Mouse (Mus musculus) CH12.LX (cell line): ENCODE results near the gene Schip1.
A peak's percentile ranks its signal among the peaks of the same experiment; 100 is the strongest.

Experiments
- E2F4 ChIP-seq: IDR thresholded peaks from 2 replicates; pipeline ENCODE4 v1.6.1; 2011; ENCODE audit warnings: low read depth, low read length, improper control_type of control experiment; ENCODE audit not compliant: insufficient replicate concordance
- EP300 ChIP-seq: IDR thresholded peaks from 2 replicates; pipeline ENCODE4 v1.6.1; 2011; ENCODE audit warnings: low read length, improper control_type of control experiment
- HCFC1 ChIP-seq: IDR thresholded peaks from 2 replicates; pipeline ENCODE4 v1.6.1; 2012; ENCODE audit warnings: low read depth, mild to moderate bottlenecking, inconsistent platforms, low read length, improper control_type of control experiment
- IRF4 ChIP-seq: IDR thresholded peaks from 2 replicates; pipeline ENCODE4 v1.6.1; 2014; ENCODE audit warnings: low read depth, mild to moderate bottlenecking, inconsistent platforms, low read length, improper control_type of control experiment
- ZMIZ1 ChIP-seq: IDR thresholded peaks from 2 replicates; pipeline ENCODE4 v1.6.1; 2012; ENCODE audit warnings: low read depth, mild to moderate bottlenecking, inconsistent platforms, low read length, improper control_type of control experiment

- TF ChIP-seq EP300 (0 out of 2 replicates have a peak, but pooled peaks have one; percentile 17), ZMIZ1 (no peak), IRF4 (peak; percentile 67; the same call in 1 of the 2 replicates), E2F4 (no peak), HCFC1 (peak; percentile 57)
These were observed 8.0 kb upstream of the Schip1 start for GRCm38 (mm10) chr3:68056373-68057275.
